Mouse (Mus musculus) left cerebral cortex, postnatal 25 days (tissue): ENCODE measurements around the gene Hsp90aa1. TPM values are rescaled to one million over a fixed set of nuclear protein-coding genes. Genes with fewer than 3 reads are reported as not detected.

Source experiments
- DNase-seq, 2 experiments: peaks; one replicate each; pipeline ENCODE4 v3.0.0; 2022; ENCODE audit warnings: low spot score in 2 of 2, mixed read lengths in 1 of 2
- intact Hi-C: fragments of 180-260 bp; cut with DNase I; formaldehyde crosslinking; loops from one replicate; pipeline ENCODE4 v1.15.1; 2025
- microRNA-seq, 2 experiments: library from miRNA; unstranded; fragments of <30 nt; microRNA quantifications; one replicate each; pipeline ENCODE4 v1.2.0; 2022
- total RNA-seq, 2 experiments: library from RNA; stranded (reverse); gene quantifications; 2 replicates each; pipeline ENCODE4 v1.2.3; 2021

Hsp90aa1 gene
- total RNA-seq, 2 experiments from 2014 or later: 1,069 to 1,070 TPM

GRCm38 (mm10) chr12:110667466-110668077, 35.0 kb downstream of the Hsp90aa1 start:
- intact Hi-C loops: loop anchor here (5.0 kb wide), 1 partner anchor 35 kb away; no protein-coding TSS in a partner anchor
- DNase-seq: no peak

GRCm38 (mm10) chr12:110661746-110662145, 40.8 kb downstream of the Hsp90aa1 start:
- intact Hi-C loops: no loop called here
- no peak for DNase-seq

GRCm38 (mm10) chr12:110651464-110651863, 51.1 kb downstream of the Hsp90aa1 start:
- DNase-seq: no peak
- intact Hi-C loops: loop anchor here (5.0 kb wide), 1 partner anchor 34 kb away; no protein-coding TSS in a partner anchor

- DNase-seq: peak; percentile 51 to 70
- intact Hi-C loops: loop anchor here (5.0 kb wide), 1 partner anchor 33 kb away; no protein-coding TSS in a partner anchor
Measured at GRCm38 (mm10) chr12:110650241-110650641, 52.3 kb downstream of the Hsp90aa1 start.

Small RNA genes lying within 50 kb of the gene (microRNA-seq; reads per million reads assigned to microRNA genes)
- 0 reads per million in 2 experiments for gene Gm27299

Other genes starting within 250 kb of the Hsp90aa1 start
- gene Dync1h1, start 101.3 kb downstream of the Hsp90aa1 start, total RNA-seq: 100 to 1,000 TPM; 308 to 319 TPM
- not detected for gene 1700001K19Rik, start 20.1 kb downstream of the Hsp90aa1 start, total RNA-seq
- 10 to 100 TPM; 38.8 to 44.3 TPM for gene Wdr20, start 35.2 kb upstream of the Hsp90aa1 start, total RNA-seq
- 10 to 100 TPM; 11.7 to 14.7 TPM for gene Mok, start 138.2 kb upstream of the Hsp90aa1 start, total RNA-seq
- gene Zfp839, start 147.5 kb upstream of the Hsp90aa1 start, total RNA-seq: 10 to 100 TPM; 11.2 to 11.5 TPM
- 100 to 1,000 TPM; 115 to 118 TPM for gene Cinp, start 186.4 kb upstream of the Hsp90aa1 start, total RNA-seq
- 10 to 100 TPM; 45.8 to 47.8 TPM for gene Tecpr2, start 186.5 kb upstream of the Hsp90aa1 start, total RNA-seq